Mouse (Mus musculus) neural tube, embryonic 15.5 days (tissue): ENCODE data around the gene Sgms1. TPM values are rescaled to one million over a fixed set of nuclear protein-coding genes. Genes with fewer than 3 reads are reported as not detected.
A peak's percentile ranks its signal among the peaks of the same experiment; 100 is the strongest.

ENCODE experiments used
- ATAC-seq: fragments of 200-750 bp; cut with Nextera tagmentation; 2 replicates; pipeline ENCODE4 v1.8.0; 2017; ENCODE audit warnings: mild to moderate bottlenecking, moderate TSS enrichment, moderate library complexity; ENCODE audit not compliant: low FRiP score
- H3K27ac ChIP-seq: fragments of 300-500 bp; sonication (generic); replicated peaks from 2 replicates; pipeline ENCODE4 v1.5.1; 2015; ENCODE audit warnings: mild to moderate bottlenecking, inconsistent platforms
- H3K27me3 ChIP-seq: fragments of 300-500 bp; sonication (generic); replicated peaks from 2 replicates; pipeline ENCODE4 v1.6.1; 2015; ENCODE audit warnings: inconsistent platforms
- H3K36me3 ChIP-seq: fragments of 300-500 bp; sonication (generic); 2 replicates; pipeline ENCODE4 v1.6.1; 2015; ENCODE audit warnings: inconsistent platforms
- H3K4me1 ChIP-seq: fragments of 300-500 bp; sonication (generic); 2 replicates; pipeline ENCODE4 v1.6.1; 2015; ENCODE audit warnings: inconsistent platforms
- H3K4me2 ChIP-seq: fragments of 300-500 bp; sonication (generic); 2 replicates; pipeline ENCODE4 v1.6.1; 2015; ENCODE audit warnings: inconsistent platforms, mild to moderate bottlenecking, moderate library complexity
- H3K4me3 ChIP-seq: fragments of 300-500 bp; sonication (generic); replicated peaks from 2 replicates; pipeline ENCODE4 v1.5.1; 2015; ENCODE audit warnings: mild to moderate bottlenecking, inconsistent platforms
- H3K9ac ChIP-seq: fragments of 300-500 bp; sonication (generic); replicated peaks from 2 replicates; pipeline ENCODE4 v1.6.1; 2015; ENCODE audit warnings: mild to moderate bottlenecking, inconsistent platforms
- H3K9me3 ChIP-seq: fragments of 300-500 bp; sonication (generic); replicated peaks from 2 replicates; pipeline ENCODE4 v1.6.1; 2016; ENCODE audit warnings: inconsistent platforms
- WGBS: fragments of 180-500 bp; shearing (Covaris S2); methylation state at CpG from one replicate; pipeline ENCODE4 v1.1.7; 2015; ENCODE audit warnings: mixed read lengths; 5-methylcytosine and 5-hydroxymethylcytosine counted together
- polyA plus RNA-seq: library from polyadenylated mRNA; unstranded; fragments of >200 nt; fragmentation: Nextera tagmentation; extraction: Ambion mirVana; gene quantifications from 2 replicates; pipeline ENCODE4 v1.2.1, GENCODE M21; 2015

Sgms1 gene
- polyA plus RNA-seq, 1 experiment from 2014 or later: 24.6 TPM

GRCm38 (mm10) chr19:32210450-32211292, 178.8 kb downstream of the Sgms1 start:
- Histone ChIP-seq H3K4me1 (peaks cover 7% of the 10 kb centered on the region), H3K4me3 (peak overlapping the region; percentile 27), H3K36me3 (no peaks in the 10 kb centered on the region), H3K4me2 (peak overlapping the region; percentile 51), H3K9me3 (0 out of 2 replicates have a peak, but pooled peaks cover 8% of the 10 kb centered on the region), H3K9ac (no peak overlapping the region), H3K27ac (no peak overlapping the region; the same call in 1 of the 2 replicates), H3K27me3 (0 out of 2 replicates have a peak, but pooled peaks cover 3% of the 10 kb centered on the region)
- WGBS: 4% methylated on average over 34 of the region's 34 CpGs
- ATAC-seq: peak; percentile 72; the same call in 1 of the 2 replicates

- 36% methylated on average over 5 of the region's 5 CpGs for WGBS
- 0 out of 2 replicates have a peak, but pooled peaks cover 3% of the 10 kb centered on the region for H3K27me3 ChIP-seq
- no peak for ATAC-seq
- peak overlapping the region; percentile 27 for H3K4me3 ChIP-seq
- H3K36me3 ChIP-seq: no peaks in the 10 kb centered on the region
- H3K9me3 ChIP-seq: 0 out of 2 replicates have a peak, but pooled peaks cover 8% of the 10 kb centered on the region
- peaks cover 7% of the 10 kb centered on the region for H3K4me1 ChIP-seq
- H3K9ac ChIP-seq: no peak overlapping the region
- H3K27ac ChIP-seq: no peak overlapping the region; the same call in 1 of the 2 replicates
- peak overlapping the region; percentile 51 for H3K4me2 ChIP-seq
Observed at GRCm38 (mm10) chr19:32210099-32210449, 179.4 kb downstream of the Sgms1 start.

DNA sequence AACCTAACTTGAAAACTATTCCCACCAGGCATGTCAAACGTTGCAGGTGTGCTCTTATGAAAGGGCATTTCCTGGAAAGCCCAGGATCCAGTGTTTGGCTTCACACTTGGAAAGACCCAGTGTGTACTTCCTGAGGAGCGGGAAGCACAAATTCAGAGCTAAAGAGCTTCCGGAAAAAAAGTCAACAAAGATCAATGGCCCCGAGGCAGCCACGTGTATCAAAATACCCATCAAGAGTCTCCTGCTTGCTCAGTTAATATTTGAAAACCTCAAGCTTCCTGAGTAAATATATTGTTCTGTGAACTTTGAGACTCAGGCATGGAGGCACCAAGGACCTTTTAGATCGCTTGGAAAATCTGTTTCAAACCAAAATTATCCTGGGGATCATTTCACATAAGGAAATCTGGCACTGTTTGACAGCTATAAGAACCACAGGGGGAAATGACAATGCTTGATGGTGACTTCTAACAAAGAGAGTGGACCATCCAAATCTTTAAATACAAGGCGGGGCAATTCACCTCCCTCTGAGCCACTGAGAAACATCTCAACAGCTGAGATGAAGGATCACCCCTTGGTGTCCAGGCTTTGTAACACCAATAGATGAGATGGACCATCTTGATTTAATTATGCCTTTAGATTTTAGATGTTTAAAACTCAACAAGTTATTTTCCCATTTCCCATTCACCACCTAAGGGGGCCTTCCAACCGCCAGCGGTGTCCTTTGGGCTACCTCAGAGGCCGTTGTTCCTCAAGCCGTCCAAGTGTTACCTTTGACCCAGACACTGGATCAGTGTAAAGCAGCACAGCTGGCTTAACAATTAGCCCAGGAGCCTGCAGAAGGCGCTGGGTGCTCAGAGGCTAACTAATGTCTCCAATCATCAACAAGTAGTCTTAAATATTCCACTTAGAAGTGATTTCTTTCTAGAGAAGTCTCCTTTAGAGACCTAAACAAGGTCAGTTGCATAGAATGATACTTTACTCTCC, 187.1 kb downstream of the Sgms1 start:
- Histone ChIP-seq H3K27me3 (no peaks in the 10 kb centered on the region), H3K27ac (no peak overlapping the region), H3K4me1 (no peaks in the 10 kb centered on the region), H3K9ac (no peak overlapping the region), H3K36me3 (no peaks in the 10 kb centered on the region), H3K4me2 (no peak overlapping the region), H3K4me3 (no peak overlapping the region), H3K9me3 (no peaks in the 10 kb centered on the region)
- no peak for ATAC-seq
- WGBS: 91% methylated on average over 12 of the region's 12 CpGs

DNA sequence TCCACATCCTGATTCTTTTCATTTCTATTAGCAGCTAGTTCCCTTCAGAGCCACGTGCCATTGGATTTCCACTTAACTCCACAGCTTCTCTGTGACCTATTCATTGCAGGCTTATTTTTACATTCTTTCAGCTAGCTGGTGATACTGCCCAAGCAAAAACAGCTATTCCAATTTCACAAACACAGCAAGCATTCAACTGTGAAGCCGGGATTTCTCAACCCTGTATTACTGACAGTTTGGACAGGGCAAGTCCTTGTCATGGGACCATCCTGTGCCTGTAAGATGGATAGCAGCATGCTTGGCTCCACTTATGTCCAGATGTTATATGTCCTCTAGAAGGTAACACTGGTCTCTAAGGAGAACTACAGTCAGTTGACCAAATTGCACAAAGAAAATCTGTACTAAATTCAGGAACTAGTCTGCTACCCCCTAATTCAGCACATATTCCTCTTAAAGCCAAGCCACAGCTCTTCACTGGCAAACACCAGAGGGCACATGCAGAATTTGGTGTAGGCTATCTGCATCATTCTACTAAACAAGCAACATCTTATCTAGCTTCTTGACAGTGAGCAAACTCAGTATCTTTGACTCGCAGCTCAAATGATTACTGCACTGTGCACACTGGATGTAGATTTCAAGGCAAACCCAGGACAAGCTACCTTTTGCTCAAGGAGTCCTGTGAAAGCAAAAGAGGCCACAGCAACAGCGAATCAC, 189.5 kb downstream of the Sgms1 start:
- Histone ChIP-seq H3K4me1 (no peaks in the 10 kb centered on the region), H3K36me3 (no peaks in the 10 kb centered on the region), H3K4me3 (no peak overlapping the region), H3K27ac (no peak overlapping the region), H3K9me3 (no peaks in the 10 kb centered on the region), H3K27me3 (no peaks in the 10 kb centered on the region), H3K9ac (no peak overlapping the region), H3K4me2 (no peak overlapping the region)
- WGBS: 87% methylated on average over 4 of the region's 4 CpGs
- no peak for ATAC-seq

DNA sequence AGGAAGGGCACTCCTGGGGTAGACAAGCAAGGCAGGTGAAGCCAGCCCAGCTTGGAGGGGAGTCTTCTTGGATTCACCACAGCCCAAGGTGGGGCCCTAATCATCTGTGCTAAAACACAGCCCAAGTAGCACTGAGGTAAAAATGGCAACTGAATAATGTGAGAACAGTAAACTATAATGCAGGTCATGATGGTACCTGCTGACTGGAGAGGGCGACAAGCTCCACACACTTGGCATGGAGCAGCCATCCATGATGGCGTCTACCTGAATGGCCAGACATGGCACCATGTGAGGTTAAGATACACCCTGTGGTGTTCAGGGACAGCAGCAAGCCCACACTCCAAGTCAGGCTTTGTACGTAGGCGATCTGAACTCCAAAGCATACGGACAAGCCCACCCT, 190.4 kb downstream of the Sgms1 start:
- Histone ChIP-seq H3K9me3 (no peaks in the 10 kb centered on the region), H3K4me3 (no peak overlapping the region), H3K27me3 (no peaks in the 10 kb centered on the region), H3K4me1 (no peaks in the 10 kb centered on the region), H3K27ac (no peak overlapping the region), H3K36me3 (no peaks in the 10 kb centered on the region), H3K4me2 (no peak overlapping the region), H3K9ac (no peak overlapping the region)
- WGBS: 97% methylated on average over 5 of the region's 5 CpGs
- no peak for ATAC-seq

DNA sequence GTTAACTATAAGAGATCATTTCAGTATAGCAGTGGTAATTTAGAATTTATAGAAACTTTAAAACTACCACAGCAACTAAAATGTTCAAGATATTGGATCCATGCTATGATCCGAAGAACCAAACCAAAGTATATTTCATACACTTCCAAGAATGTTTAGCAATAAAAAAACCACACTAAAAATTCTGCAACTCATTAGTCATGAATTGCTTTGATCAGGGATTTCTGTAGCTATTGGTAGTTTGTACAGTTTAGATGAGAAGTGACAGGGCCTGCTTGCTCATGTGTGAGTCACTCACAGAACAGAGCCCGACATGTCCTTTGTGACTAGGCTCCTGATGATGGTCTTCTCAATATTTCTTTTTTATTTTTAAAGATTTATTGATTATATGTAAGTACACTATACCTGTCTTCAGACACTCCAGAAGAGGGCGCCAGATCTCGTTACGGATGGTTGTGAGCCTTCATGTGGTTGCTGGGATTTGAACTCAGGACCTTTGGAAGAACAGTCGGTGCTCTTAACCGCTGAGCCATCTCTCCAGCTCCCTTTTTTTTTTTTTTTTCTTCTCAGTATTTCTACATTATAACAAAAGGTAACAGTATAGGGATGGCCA, 190.9 kb downstream of the Sgms1 start:
- Histone ChIP-seq H3K4me2 (no peak overlapping the region), H3K9ac (no peak overlapping the region), H3K27ac (no peak overlapping the region), H3K27me3 (no peaks in the 10 kb centered on the region), H3K36me3 (no peaks in the 10 kb centered on the region), H3K4me3 (no peak overlapping the region), H3K4me1 (no peaks in the 10 kb centered on the region), H3K9me3 (no peaks in the 10 kb centered on the region)
- ATAC-seq: no peak
- WGBS: 97% methylated on average over 7 of the region's 7 CpGs

GRCm38 (mm10) chr19:32196976-32197819, 192.3 kb downstream of the Sgms1 start:
- no peaks in the 10 kb centered on the region for H3K27me3 ChIP-seq
- no peak overlapping the region for H3K4me3 ChIP-seq
- H3K36me3 ChIP-seq: no peaks in the 10 kb centered on the region
- H3K4me2 ChIP-seq: no peak overlapping the region
- no peak overlapping the region for H3K9ac ChIP-seq
- no peak overlapping the region for H3K27ac ChIP-seq
- 77% methylated on average over 15 of the region's 15 CpGs for WGBS
- no peak for ATAC-seq
- H3K9me3 ChIP-seq: no peaks in the 10 kb centered on the region
- H3K4me1 ChIP-seq: no peaks in the 10 kb centered on the region

- 65% methylated on average over 5 of the region's 5 CpGs for WGBS
- H3K27ac ChIP-seq: no peak overlapping the region; the same call in 1 of the 2 replicates
- ATAC-seq: no peak
- H3K9me3 ChIP-seq: no peaks in the 10 kb centered on the region
- H3K4me1 ChIP-seq: no peaks in the 10 kb centered on the region
- H3K4me2 ChIP-seq: no peak overlapping the region
- H3K9ac ChIP-seq: no peak overlapping the region
- H3K4me3 ChIP-seq: no peak overlapping the region
- H3K36me3 ChIP-seq: no peaks in the 10 kb centered on the region
- H3K27me3 ChIP-seq: no peaks in the 10 kb centered on the region
Observed at GRCm38 (mm10) chr19:32196222-32196621, 193.3 kb downstream of the Sgms1 start.

DNA sequence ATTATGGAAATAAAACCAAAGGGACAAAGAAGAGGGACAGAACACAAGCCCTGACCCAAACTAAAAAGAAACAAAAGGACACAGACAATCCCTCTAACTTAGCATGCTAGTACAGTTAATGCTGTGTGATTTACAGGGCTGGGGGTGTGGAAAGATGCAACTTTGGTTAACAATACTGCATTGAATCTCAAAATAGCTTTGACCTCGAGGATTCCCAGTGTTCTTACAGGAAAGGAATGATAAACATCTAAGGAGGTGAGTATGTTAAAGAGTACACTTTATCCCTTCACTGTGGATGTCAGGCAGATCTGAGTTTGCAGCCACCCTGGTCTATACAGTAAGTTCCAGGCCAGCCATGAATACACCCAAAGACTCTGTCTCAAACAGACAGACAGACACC, 194.7 kb downstream of the Sgms1 start:
- 3% methylated on average over 1 of the region's 1 CpGs for WGBS
- Histone ChIP-seq H3K4me2 (no peak overlapping the region), H3K4me1 (no peaks in the 10 kb centered on the region), H3K36me3 (no peaks in the 10 kb centered on the region), H3K9ac (no peak overlapping the region), H3K27ac (no peak overlapping the region), H3K9me3 (no peaks in the 10 kb centered on the region), H3K27me3 (no peaks in the 10 kb centered on the region), H3K4me3 (no peak overlapping the region)
- no peak for ATAC-seq

DNA sequence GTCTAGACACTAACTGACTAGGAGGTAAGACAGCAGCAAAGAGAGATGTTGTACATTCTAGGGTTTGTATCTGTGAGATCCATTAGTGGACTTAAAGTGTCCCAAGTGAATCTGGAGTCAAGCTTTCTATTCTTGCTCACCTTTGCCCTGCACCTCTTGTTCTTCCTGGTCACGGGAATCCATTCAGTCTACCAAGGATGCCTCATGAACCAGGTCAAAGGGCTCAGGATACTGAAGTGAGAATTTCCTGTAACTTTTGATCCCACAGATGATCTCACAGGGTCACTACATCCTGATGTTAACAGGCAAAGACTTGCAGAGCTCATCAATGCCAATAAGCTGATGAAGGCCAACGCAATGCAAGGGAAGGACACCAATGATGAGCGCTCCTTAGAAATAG, 195.4 kb downstream of the Sgms1 start:
- ATAC-seq: no peak
- Histone ChIP-seq H3K36me3 (no peaks in the 10 kb centered on the region), H3K9me3 (no peaks in the 10 kb centered on the region), H3K4me1 (no peaks in the 10 kb centered on the region), H3K9ac (no peak overlapping the region), H3K4me3 (no peak overlapping the region), H3K27ac (no peak overlapping the region), H3K4me2 (no peak overlapping the region), H3K27me3 (no peaks in the 10 kb centered on the region)
- WGBS: 95% methylated on average over 3 of the region's 3 CpGs
